ENCODE assay signal across 8 mouse cellular contexts in the genomic region with DNA sequence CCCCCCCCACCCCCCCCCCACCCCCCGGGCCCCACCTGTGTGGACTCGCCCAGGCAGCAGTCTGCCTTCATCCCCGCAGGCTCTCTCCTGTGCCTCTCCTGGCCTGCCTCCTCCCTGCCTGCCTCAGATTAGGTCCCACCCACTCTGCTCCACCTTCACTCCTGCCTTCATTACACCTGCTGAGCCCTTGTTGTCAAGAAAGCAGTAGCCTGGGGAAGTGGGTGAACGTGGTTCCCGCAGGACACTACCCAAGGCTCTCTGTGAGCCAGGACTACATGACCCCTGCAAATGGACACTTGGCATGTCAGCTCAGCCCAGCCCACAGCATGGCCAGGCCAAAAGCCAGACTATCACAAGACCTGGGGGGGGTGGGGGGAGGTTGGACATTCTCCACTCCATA. TPM values are rescaled to one million over a fixed set of nuclear protein-coding genes. Genes with fewer than 3 reads are reported as not detected.
DNase-seq lines count a peak whose midpoint lies in the region; ATAC-seq and TF ChIP-seq lines count a peak whose summit lies in the region.

No protein-coding gene starts in this region.

- peaks cover 38 to 55% of the 10 kb centered on the region in 2 experiments for H3K4me1 ChIP-seq in heart, embryonic 14.5 days (ENCODE audit: control insufficient read depth in 2 of 2, insufficient read depth in 2 of 2, low read length in 2 of 2)
- H3K4me1 ChIP-seq in E14TG2a.4 (replicated peaks; ENCODE audit: low read depth, low read length), result peaks cover 42% of the 10 kb centered on the region
- H3K4me1 ChIP-seq in cortical plate, adult 2 months (ENCODE audit: control insufficient read depth, insufficient read depth, low read length), result peaks cover 10% of the 10 kb centered on the region
- H3K4me1 ChIP-seq in limb, embryonic 15.5 days, result peaks cover 36% of the 10 kb centered on the region

- H3K27ac ChIP-seq in heart, embryonic 14.5 days (replicated peaks in 1 of 2; ENCODE audit: control insufficient read depth in 1 of 2, insufficient read depth in 1 of 2, low read depth in 2 of 2, low read length in 2 of 2), result no peak overlapping the region
- H3K27ac ChIP-seq in cortical plate, adult 2 months (ENCODE audit: insufficient read depth, low read length), result 0 out of 2 replicates have a peak overlapping the region, but pooled peaks have one; percentile 54
- no peak overlapping the region for H3K27ac ChIP-seq in limb, embryonic 15.5 days

- H3K27me3 ChIP-seq in heart, embryonic 14.5 days (ENCODE audit: control insufficient read depth, insufficient read depth, low read length), result no peaks in the 10 kb centered on the region
- H3K27me3 ChIP-seq in E14TG2a.4 (ENCODE audit: insufficient read depth, low read length), result peaks cover 40% of the 10 kb centered on the region
- peaks cover 32% of the 10 kb centered on the region; the same call in 1 of the 2 replicates for H3K27me3 ChIP-seq in limb, embryonic 15.5 days

- H3K4me2 ChIP-seq in heart, embryonic 14.5 days (ENCODE audit: low read length), result peak overlapping the region; percentile 68
- H3K4me2 ChIP-seq in limb, embryonic 15.5 days, result no peak overlapping the region

- DNase-seq in heart, postnatal 4 days, result no peak
- no peak for DNase-seq in layer of hippocampus, adult 11-12 months (ENCODE audit: low spot score)
- DNase-seq in adrenal gland, postnatal 10 days, result no peak

- WGBS in heart, embryonic 14.5 days, result 13% methylated on average over 2 of the region's 5 CpGs
- 0% methylated on average over 2 of the region's 5 CpGs for WGBS in limb, embryonic 15.5 days

- H3K9me3 ChIP-seq in heart, embryonic 14.5 days (ENCODE audit: control insufficient read depth, low read length), result no peaks in the 10 kb centered on the region
- H3K9me3 ChIP-seq in E14TG2a.4 (ENCODE audit: low read length), result no peaks in the 10 kb centered on the region
- H3K9me3 ChIP-seq in limb, embryonic 15.5 days, result no peaks in the 10 kb centered on the region

- TF ChIP-seq POLR2A in cortical plate, adult 2 months (IDR thresholded peaks at IDR 0.05; ENCODE audit: extremely low read depth, insufficient read depth, low read length), result peak; percentile 14; the same call in 1 of the 2 replicates

- peak overlapping the region in 1 of 2 experiments; percentile 29; a peak in 1 of 4 replicates for H3K4me3 ChIP-seq in heart, embryonic 14.5 days (ENCODE audit: control insufficient read depth in 1 of 2, insufficient read depth in 1 of 2, low read depth in 1 of 2, low read length in 2 of 2)
- 0 out of 2 replicates have a peak overlapping the region, but pooled peaks have one; percentile 23 for H3K4me3 ChIP-seq in E14TG2a.4 (replicated peaks; ENCODE audit: low read length)
- peak overlapping the region; percentile 13; the same call in 1 of the 2 replicates for H3K4me3 ChIP-seq in cortical plate, adult 2 months (ENCODE audit: insufficient read depth, low read length)
- no peak overlapping the region for H3K4me3 ChIP-seq in limb, embryonic 15.5 days

- H3K9ac ChIP-seq in heart, embryonic 14.5 days (ENCODE audit: low read length), result no peak overlapping the region
- no peak overlapping the region for H3K9ac ChIP-seq in limb, embryonic 15.5 days

- no peak for TF ChIP-seq CTCF in E14TG2a.4 (conservative IDR thresholded peaks at IDR 0.05; ENCODE audit: low read length)
- no peak for TF ChIP-seq CTCF in cortical plate, adult 2 months (IDR thresholded peaks at IDR 0.05; ENCODE audit: extremely low read depth, insufficient read depth, low read length)

- ATAC-seq in heart, embryonic 14.5 days (ENCODE audit: insufficient number of reproducible peaks, insufficient read depth, low FRiP score, low read depth), result no peak; the same call in 1 of the 2 replicates
- peak; percentile 53; the same call in 1 of the 2 replicates for ATAC-seq in limb, embryonic 15.5 days (ENCODE audit: insufficient number of reproducible peaks, low FRiP score, low TSS enrichment, low read depth)
- no peak for ATAC-seq in activated CD4-positive, CD25-positive, alpha-beta regulatory T cell, adult 4 months

- H3K36me3 ChIP-seq in heart, embryonic 14.5 days (ENCODE audit: control insufficient read depth, insufficient read depth, low read length), result peaks cover 6% of the 10 kb centered on the region
- H3K36me3 ChIP-seq in E14TG2a.4 (ENCODE audit: insufficient read depth, low read length), result no peaks in the 10 kb centered on the region
- no peaks in the 10 kb centered on the region for H3K36me3 ChIP-seq in limb, embryonic 15.5 days

RNA-seq across cellular contexts. Expression of a gene that starts 16.3 kb away (rescaled TPM):
- polyA plus RNA-seq in heart, embryonic 14.5 days (2014; fragmentation: Nextera tagmentation; extraction: Ambion mirVana), result not detected in 2 replicates
- total RNA-seq in heart, postnatal 4 days (2021), result not detected
- polyA plus RNA-seq in cortical plate, adult 2 months (2012; rRNA removed), result 4.0 and 5.5 TPM in 2 replicates
- 0.12 and 0.14 TPM in 2 replicates for polyA plus RNA-seq in limb, embryonic 15.5 days (2015; fragmentation: Nextera tagmentation; extraction: Ambion mirVana)
- polyA plus RNA-seq in activated CD4-positive, CD25-positive, alpha-beta regulatory T cell, adult 4 months (2017; shearing (Covaris generic)), result not detected
- not detected for total RNA-seq in adrenal gland, postnatal 10 days (2021)

RNA-seq across cellular contexts. Expression of a gene that starts 32.2 kb away (rescaled TPM):
- 17.7 and 19.6 TPM in 2 replicates for polyA plus RNA-seq in heart, embryonic 14.5 days (2014; fragmentation: Nextera tagmentation; extraction: Ambion mirVana)
- total RNA-seq in heart, postnatal 4 days (2021), result 10 to 100 TPM; 28.4 to 31.1 TPM
- 33.0 and 33.6 TPM in 2 replicates for polyA plus RNA-seq in cortical plate, adult 2 months (2012; rRNA removed)
- polyA plus RNA-seq in limb, embryonic 15.5 days (2015; fragmentation: Nextera tagmentation; extraction: Ambion mirVana), result 46.8 and 47.5 TPM in 2 replicates
- polyA plus RNA-seq in activated CD4-positive, CD25-positive, alpha-beta regulatory T cell, adult 4 months (2017; shearing (Covaris generic)), result 10 to 100 TPM; 10.9 to 18.2 TPM
- total RNA-seq in adrenal gland, postnatal 10 days (2021), result 10 to 100 TPM; 36.2 to 37.7 TPM
